Mouse (Mus musculus) megakaryocyte, embryonic 14.5 days (primary cell): Measurements from ENCODE around the gene Prl7a2.

Experiments used
- FLI1 ChIP-seq: IDR thresholded peaks from 2 replicates; pipeline ENCODE4 v1.6.1; 2012; ENCODE audit warnings: low read length, inconsistent platforms, mixed read lengths
- GATA1 ChIP-seq: IDR thresholded peaks from 3 replicates; pipeline ENCODE4 v1.6.1; 2012; ENCODE audit warnings: mixed read lengths, low read length, inconsistent platforms, borderline replicate concordance

DNA sequence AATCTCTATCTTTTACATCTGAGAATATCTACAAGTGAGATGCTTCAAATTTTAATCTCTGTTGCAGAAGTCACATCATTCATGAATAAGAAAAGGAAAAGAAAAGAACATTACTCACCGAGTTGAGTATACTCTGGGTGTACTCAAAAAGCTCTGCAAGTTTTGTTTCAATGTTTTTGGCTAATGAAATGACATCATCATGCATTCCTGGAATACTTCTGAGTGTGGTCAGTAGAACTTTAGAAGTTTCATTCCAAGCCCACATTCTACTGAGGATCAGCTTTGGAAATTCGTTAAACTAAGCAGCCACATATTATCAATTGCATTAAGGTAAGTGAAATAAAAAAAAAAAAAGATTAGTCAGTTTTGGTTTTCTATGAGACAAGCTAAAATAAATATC is 7.1 kb downstream of the Prl7a2 start:
- TF ChIP-seq FLI1 = no peak
- no peak for TF ChIP-seq GATA1
